Mouse (Mus musculus) stomach, postnatal 0 days (tissue): Measurements from ENCODE around the gene Htr5b. TPM values are rescaled to one million over a fixed set of nuclear protein-coding genes. Genes with fewer than 3 reads are reported as not detected.
A peak's percentile ranks its signal among the peaks of the same experiment; 100 is the strongest.

Experiments used
- ATAC-seq: fragments of 200-750 bp; cut with Nextera tagmentation; 2 replicates; pipeline ENCODE4 v1.8.0; 2017; ENCODE audit not compliant: low FRiP score, low TSS enrichment
- DNase-seq: peaks from one replicate; pipeline ENCODE4 v3.0.0-alpha.2; 2016; ENCODE audit warnings: low spot score
- H3K27ac ChIP-seq: fragments of 300-500 bp; sonication (generic); replicated peaks from 2 replicates; pipeline ENCODE4 v1.5.1; 2014; ENCODE audit warnings: mild to moderate bottlenecking, control low read depth
- H3K27me3 ChIP-seq: fragments of 300-500 bp; sonication (generic); 2 replicates; pipeline ENCODE4 v1.6.1; 2014; ENCODE audit warnings: low read length; ENCODE audit not compliant: control insufficient read depth, insufficient read depth
- H3K36me3 ChIP-seq: fragments of 300-500 bp; sonication (generic); 2 replicates; pipeline ENCODE4 v1.6.1; 2014; ENCODE audit warnings: low read length, mixed read lengths; ENCODE audit not compliant: control insufficient read depth, insufficient read depth
- H3K4me1 ChIP-seq: fragments of 300-500 bp; sonication (generic); replicated peaks from 2 replicates; pipeline ENCODE4 v1.6.1; 2014; ENCODE audit warnings: antibody characterized with exemption; ENCODE audit not compliant: control insufficient read depth, insufficient read depth
- H3K4me2 ChIP-seq: fragments of 300-500 bp; sonication (generic); replicated peaks from 2 replicates; pipeline ENCODE4 v1.6.1; 2014; ENCODE audit warnings: low read depth, mild to moderate bottlenecking, control low read depth, moderate library complexity
- H3K4me3 ChIP-seq: fragments of 300-500 bp; sonication (generic); 2 replicates; pipeline ENCODE4 v1.5.1; 2014; ENCODE audit warnings: low read depth, low read length, control low read depth
- H3K9ac ChIP-seq: fragments of 300-500 bp; sonication (generic); 2 replicates; pipeline ENCODE4 v1.6.1; 2014; ENCODE audit warnings: mild to moderate bottlenecking, low read length, control low read depth, mixed read lengths
- H3K9me3 ChIP-seq: fragments of 300-500 bp; sonication (generic); 2 replicates; pipeline ENCODE4 v1.6.1; 2016; ENCODE audit warnings: low read length; ENCODE audit not compliant: control insufficient read depth
- CTCF ChIP-seq: IDR thresholded peaks from 2 replicates; pipeline ENCODE4 v1.5.1; 2016; ENCODE audit warnings: antibody characterized with exemption, low read depth, mild to moderate bottlenecking, moderate library complexity
- EP300 ChIP-seq: optimal IDR thresholded peaks from 2 replicates; pipeline ENCODE3; 2016; ENCODE audit warnings: antibody characterized with exemption
- WGBS: fragments of 180-500 bp; shearing (Covaris S2); extraction: QIAGEN DNeasy Blood & Tissue Kit; methylation state at CpG from one replicate; pipeline ENCODE4 v1.1.7; 2014; 5-methylcytosine and 5-hydroxymethylcytosine counted together
- polyA plus RNA-seq: library from polyadenylated mRNA; unstranded; fragments of >200 nt; fragmentation: Nextera tagmentation; extraction: Ambion mirVana; gene quantifications from 2 replicates; pipeline ENCODE4 v1.2.1, GENCODE M21; 2015

Gene Htr5b
- polyA plus RNA-seq, 1 experiment from 2014 or later = 0.10 TPM

- no peak for ATAC-seq
- Histone ChIP-seq H3K9ac (no peak overlapping the region), H3K9me3 (no peaks in the 10 kb centered on the region), H3K4me3 (no peak overlapping the region), H3K4me1 (no peaks in the 10 kb centered on the region), H3K27ac (no peak overlapping the region), H3K4me2 (no peak overlapping the region), H3K27me3 (no peaks in the 10 kb centered on the region), H3K36me3 (0 out of 2 replicates have a peak, but pooled peaks cover 2% of the 10 kb centered on the region)
- 79% methylated on average over 19 of the region's 19 CpGs for WGBS
- TF ChIP-seq EP300 = no peak
- TF ChIP-seq CTCF = no peak
- DNase-seq = no peak
Observed at GRCm38 (mm10) chr1:121510420-121511140, 17.7 kb downstream of the Htr5b start.

- no peak for DNase-seq
- Histone ChIP-seq H3K36me3 (0 out of 2 replicates have a peak, but pooled peaks cover 2% of the 10 kb centered on the region), H3K27ac (no peak overlapping the region), H3K9me3 (no peaks in the 10 kb centered on the region), H3K4me3 (no peak overlapping the region), H3K27me3 (no peaks in the 10 kb centered on the region), H3K9ac (no peak overlapping the region), H3K4me1 (no peaks in the 10 kb centered on the region), H3K4me2 (no peak overlapping the region)
- WGBS = 78% methylated on average over 2 of the region's 2 CpGs
- ATAC-seq = no peak
- TF ChIP-seq CTCF = no peak
- no peak for TF ChIP-seq EP300
Observed at GRCm38 (mm10) chr1:121508729-121509128, 19.5 kb downstream of the Htr5b start.

- peaks cover 24% of the 10 kb centered on the region; the same call in 1 of the 2 replicates for H3K36me3 ChIP-seq
- DNase-seq (no peak), ATAC-seq (no peak)
- H3K27ac ChIP-seq = no peak overlapping the region
- no peaks in the 10 kb centered on the region for H3K4me1 ChIP-seq
- no peak overlapping the region for H3K4me2 ChIP-seq
- no peaks in the 10 kb centered on the region for H3K27me3 ChIP-seq
- no peak for TF ChIP-seq EP300
- TF ChIP-seq CTCF = no peak
- H3K9me3 ChIP-seq = no peaks in the 10 kb centered on the region
- no peak overlapping the region for H3K9ac ChIP-seq
- 82% methylated on average over 4 of the region's 4 CpGs for WGBS
- H3K4me3 ChIP-seq = no peak overlapping the region
Observed at GRCm38 (mm10) chr1:121497093-121497492, 31.2 kb downstream of the Htr5b start.

- DNase-seq (peak; percentile 17), ATAC-seq (no peak)
- 33% methylated on average over 5 of the region's 5 CpGs for WGBS
Observed at GRCm38 (mm10) chr1:121490241-121490640, 38.0 kb downstream of the Htr5b start.

GRCm38 (mm10) chr1:121486803-121487202 is 41.5 kb downstream of the Htr5b start:
- no peak for ATAC-seq
- Histone ChIP-seq H3K36me3 (peaks cover 12% of the 10 kb centered on the region), H3K27me3 (no peaks in the 10 kb centered on the region), H3K9me3 (no peaks in the 10 kb centered on the region), H3K4me3 (no peak overlapping the region), H3K4me1 (no peaks in the 10 kb centered on the region), H3K9ac (no peak overlapping the region), H3K4me2 (no peak overlapping the region), H3K27ac (no peak overlapping the region)
- DNase-seq = no peak
- no peak for TF ChIP-seq EP300
- TF ChIP-seq CTCF = no peak
- WGBS = 90% methylated on average over 6 of the region's 6 CpGs

More at GRCm38 (mm10) chr1:121490241-121490640, 38.0 kb downstream of the Htr5b start:
- Histone ChIP-seq H3K9ac (no peak overlapping the region), H3K27me3 (no peaks in the 10 kb centered on the region), H3K27ac (no peak overlapping the region), H3K4me2 (no peak overlapping the region), H3K4me3 (no peak overlapping the region), H3K36me3 (peaks cover 17% of the 10 kb centered on the region; the same call in 1 of the 2 replicates), H3K4me1 (no peaks in the 10 kb centered on the region), H3K9me3 (no peaks in the 10 kb centered on the region)
- peak; percentile 72 for TF ChIP-seq CTCF
- TF ChIP-seq EP300 = no peak

GRCm38 (mm10) chr1:121483091-121483490 is 45.2 kb downstream of the Htr5b start:
- Histone ChIP-seq H3K27me3 (no peaks in the 10 kb centered on the region), H3K4me2 (no peak overlapping the region), H3K4me1 (no peaks in the 10 kb centered on the region), H3K36me3 (peaks cover 17% of the 10 kb centered on the region), H3K27ac (no peak overlapping the region), H3K9me3 (no peaks in the 10 kb centered on the region), H3K9ac (no peak overlapping the region), H3K4me3 (no peak overlapping the region)
- ATAC-seq = no peak; the same call in 1 of the 2 replicates
- no peak for DNase-seq
- WGBS = 72% methylated on average over 4 of the region's 4 CpGs
- TF ChIP-seq CTCF = no peak
- no peak for TF ChIP-seq EP300
